Mouse (Mus musculus) forebrain, embryonic 12.5 days (tissue): ENCODE data around the gene Rap2b. TPM values are rescaled to one million over a fixed set of nuclear protein-coding genes. Genes with fewer than 3 reads are reported as not detected.

Experiments
- ATAC-seq: fragments of 200-750 bp; cut with Nextera tagmentation; 2 replicates; pipeline ENCODE4 v1.8.0; 2017; ENCODE audit warnings: moderate TSS enrichment; ENCODE audit not compliant: low FRiP score
- H3K27ac ChIP-seq: fragments of 300-500 bp; sonication (generic); 2 replicates; pipeline ENCODE4 v1.5.1; 2016; ENCODE audit warnings: mild to moderate bottlenecking
- H3K27me3 ChIP-seq: fragments of 300-500 bp; sonication (generic); 2 replicates; pipeline ENCODE4 v1.6.1; 2016; ENCODE audit warnings: mild to moderate bottlenecking
- H3K36me3 ChIP-seq: fragments of 300-500 bp; sonication (generic); replicated peaks from 2 replicates; pipeline ENCODE4 v1.6.1; 2016; ENCODE audit warnings: mild to moderate bottlenecking
- H3K4me1 ChIP-seq: fragments of 300-500 bp; sonication (generic); 2 replicates; pipeline ENCODE4 v1.6.1; 2016
- H3K4me2 ChIP-seq: fragments of 300-500 bp; sonication (generic); 2 replicates; pipeline ENCODE4 v1.6.1; 2016; ENCODE audit warnings: mild to moderate bottlenecking, moderate library complexity
- H3K4me3 ChIP-seq: fragments of 300-500 bp; sonication (generic); replicated peaks from 2 replicates; pipeline ENCODE4 v1.5.1; 2016; ENCODE audit warnings: mild to moderate bottlenecking
- H3K9ac ChIP-seq: fragments of 300-500 bp; sonication (generic); 2 replicates; pipeline ENCODE4 v1.6.1; 2016; ENCODE audit warnings: mild to moderate bottlenecking
- H3K9me3 ChIP-seq: fragments of 300-500 bp; sonication (generic); 2 replicates; pipeline ENCODE4 v1.6.1; 2016
- WGBS: fragments of 180-500 bp; shearing (Covaris S2); methylation state at CpG from one replicate; pipeline ENCODE4 v1.1.7; 2016; 5-methylcytosine and 5-hydroxymethylcytosine counted together
- polyA plus RNA-seq: library from polyadenylated mRNA; unstranded; fragments of >200 nt; fragmentation: Nextera tagmentation; extraction: Ambion mirVana; gene quantifications from 2 replicates; pipeline ENCODE4 v1.2.1, GENCODE M21; 2016

Rap2b gene
- 15.7 and 16.7 TPM in 2 replicates for polyA plus RNA-seq

DNA sequence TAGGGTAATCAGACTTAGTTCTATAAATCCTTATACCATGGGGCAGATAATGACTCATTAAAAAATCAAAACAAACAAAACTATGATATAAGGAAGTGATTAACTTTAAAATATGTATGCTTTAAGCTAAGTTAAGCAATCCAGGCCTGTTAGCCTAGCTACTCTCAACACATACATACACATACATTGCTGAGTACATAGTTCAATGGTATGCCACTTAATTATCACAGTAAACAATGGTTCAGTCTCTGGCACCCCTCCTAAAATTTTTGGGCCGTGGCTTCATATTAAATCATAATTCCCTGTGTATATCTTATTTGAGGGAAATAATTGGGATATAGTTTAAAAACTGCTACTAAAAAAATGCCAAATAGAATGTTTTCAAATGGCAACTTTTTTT lies at the start of gene Rap2b:
Rap2b (plus strand) TSS at position 301 of the 400 bp plus-strand sequence.
- Histone ChIP-seq H3K36me3 (no peaks in the 10 kb centered on the region), H3K9me3 (no peaks in the 10 kb centered on the region), H3K4me2 (peak within 1 kb of the TSS; percentile 85; the same call in 1 of the 2 replicates), H3K9ac (no peak within 1 kb of the TSS), H3K4me3 (no peak within 1 kb of the TSS), H3K27me3 (no peaks in the 10 kb centered on the region), H3K27ac (no peak within 1 kb of the TSS), H3K4me1 (peaks cover 5% of the 10 kb centered on the region)
- 93% methylated on average over 1 of the region's 1 CpGs for WGBS
- ATAC-seq = no peak

DNA sequence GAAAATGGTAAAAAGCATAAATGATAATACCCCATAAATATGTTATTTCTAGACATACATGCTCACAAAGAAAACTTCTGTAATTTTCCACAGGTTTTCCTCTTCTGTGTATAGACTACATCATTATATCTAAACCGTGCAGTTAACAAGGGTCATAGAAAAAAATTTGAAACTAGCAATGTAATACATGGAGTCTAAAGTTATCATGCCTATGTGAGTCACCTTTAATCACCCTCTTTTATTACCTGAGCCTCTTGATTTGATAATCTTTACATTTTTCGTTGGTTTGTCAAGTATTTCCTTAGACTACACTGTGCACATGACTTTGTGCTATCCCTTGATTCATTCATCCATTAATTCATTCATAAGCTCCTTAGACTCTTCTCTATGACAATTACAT lies 46.4 kb upstream of the Rap2b start:
- ATAC-seq = no peak
- Histone ChIP-seq H3K9me3 (no peaks in the 10 kb centered on the region), H3K36me3 (no peaks in the 10 kb centered on the region), H3K27me3 (no peaks in the 10 kb centered on the region), H3K27ac (no peak overlapping the region), H3K9ac (no peak overlapping the region), H3K4me3 (no peak overlapping the region), H3K4me2 (no peak overlapping the region), H3K4me1 (no peaks in the 10 kb centered on the region)
- WGBS = 89% methylated on average over 2 of the region's 2 CpGs

DNA sequence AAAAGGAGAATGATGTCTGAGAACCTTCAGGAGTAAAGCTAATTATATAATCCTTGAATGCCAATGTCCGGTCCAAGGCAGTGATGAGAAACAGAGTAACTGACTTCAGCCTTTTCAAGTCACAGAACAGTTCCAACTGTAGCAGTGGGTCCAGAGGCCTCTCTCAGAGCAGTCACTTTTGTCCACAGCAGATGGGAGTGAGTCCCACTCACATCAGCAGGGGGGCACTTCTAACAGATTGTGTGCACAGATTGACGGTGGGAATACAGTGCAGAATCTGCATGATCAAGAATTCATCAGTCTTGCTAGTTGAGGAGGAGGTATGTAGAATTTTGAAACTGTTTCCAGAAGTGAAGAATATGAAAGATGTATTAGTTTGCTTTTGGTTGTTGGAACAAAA lies 41.4 kb upstream of the Rap2b start:
- Histone ChIP-seq H3K4me3 (no peak overlapping the region), H3K27me3 (no peaks in the 10 kb centered on the region), H3K27ac (no peak overlapping the region), H3K4me1 (no peaks in the 10 kb centered on the region), H3K4me2 (no peak overlapping the region), H3K36me3 (no peaks in the 10 kb centered on the region), H3K9me3 (no peaks in the 10 kb centered on the region), H3K9ac (no peak overlapping the region)
- no peak for ATAC-seq
- WGBS = 76% methylated on average over 2 of the region's 2 CpGs

GRCm38 (mm10) chr3:61321632-61322031 lies 39.8 kb upstream of the Rap2b start:
- no peak overlapping the region for H3K4me3 ChIP-seq
- H3K9me3 ChIP-seq = no peaks in the 10 kb centered on the region
- 88% methylated on average over 6 of the region's 6 CpGs for WGBS
- no peaks in the 10 kb centered on the region for H3K27me3 ChIP-seq
- no peak for ATAC-seq
- H3K4me1 ChIP-seq = no peaks in the 10 kb centered on the region
- no peak overlapping the region for H3K4me2 ChIP-seq
- H3K9ac ChIP-seq = no peak overlapping the region
- no peak overlapping the region for H3K27ac ChIP-seq
- no peaks in the 10 kb centered on the region for H3K36me3 ChIP-seq

- Histone ChIP-seq H3K9ac (no peak overlapping the region), H3K36me3 (no peaks in the 10 kb centered on the region), H3K27ac (no peak overlapping the region), H3K9me3 (no peaks in the 10 kb centered on the region), H3K27me3 (no peaks in the 10 kb centered on the region), H3K4me2 (no peak overlapping the region), H3K4me3 (no peak overlapping the region), H3K4me1 (no peaks in the 10 kb centered on the region)
- 59% methylated on average over 2 of the region's 2 CpGs for WGBS
- ATAC-seq = no peak
Measured at GRCm38 (mm10) chr3:61336205-61336604, 25.2 kb upstream of the Rap2b start.

DNA sequence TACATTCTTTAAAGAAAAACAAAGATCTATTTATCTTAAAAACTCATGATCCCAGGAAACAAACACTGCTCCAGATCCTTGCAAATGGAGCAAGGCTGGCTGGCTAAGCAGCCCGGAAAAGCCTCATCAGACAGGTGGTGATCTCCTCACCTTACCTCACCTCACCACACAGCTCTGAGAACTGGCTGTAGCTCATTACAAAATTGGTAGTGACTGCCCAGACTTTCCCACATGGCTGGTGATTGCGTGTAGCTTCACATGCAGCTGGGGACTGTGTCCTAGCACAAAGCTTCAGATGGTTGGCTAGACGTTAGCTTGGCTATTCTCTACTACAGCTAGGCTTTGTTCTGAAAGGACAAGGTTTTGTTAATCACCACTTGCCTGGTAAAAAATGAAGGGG lies 24.2 kb upstream of the Rap2b start:
- Histone ChIP-seq H3K36me3 (no peaks in the 10 kb centered on the region), H3K4me1 (no peaks in the 10 kb centered on the region), H3K9ac (no peak overlapping the region), H3K9me3 (no peaks in the 10 kb centered on the region), H3K4me2 (no peak overlapping the region), H3K27me3 (no peaks in the 10 kb centered on the region), H3K4me3 (no peak overlapping the region), H3K27ac (no peak overlapping the region)
- WGBS = 83% methylated on average over 3 of the region's 3 CpGs
- ATAC-seq = no peak

- H3K4me3 ChIP-seq = no peak overlapping the region
- 52% methylated on average over 5 of the region's 5 CpGs for WGBS
- no peaks in the 10 kb centered on the region for H3K9me3 ChIP-seq
- no peak overlapping the region for H3K9ac ChIP-seq
- no peak overlapping the region for H3K27ac ChIP-seq
- ATAC-seq = no peak
- no peaks in the 10 kb centered on the region for H3K36me3 ChIP-seq
- H3K4me1 ChIP-seq = no peaks in the 10 kb centered on the region
- H3K4me2 ChIP-seq = no peak overlapping the region
- no peaks in the 10 kb centered on the region for H3K27me3 ChIP-seq
Measured at GRCm38 (mm10) chr3:61340321-61340720, 21.1 kb upstream of the Rap2b start.

DNA sequence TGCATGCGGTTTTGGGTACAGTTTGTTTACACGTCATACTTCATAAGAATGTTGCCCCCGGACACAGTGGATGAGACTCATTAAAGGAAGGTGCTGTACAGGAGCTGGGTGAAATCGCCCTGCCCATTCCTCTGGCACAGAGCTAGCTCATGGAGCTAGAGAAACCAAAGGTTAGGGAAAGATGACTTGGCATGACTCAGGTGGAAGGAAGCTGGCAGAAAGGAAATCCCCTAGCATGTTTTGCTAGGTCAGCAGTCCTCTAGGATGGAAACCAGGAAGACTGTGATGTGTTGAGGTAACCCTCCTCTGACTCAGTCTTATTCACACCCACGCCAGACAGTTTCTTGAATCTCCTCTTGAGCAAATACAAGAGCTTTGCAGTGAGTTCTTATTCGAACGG lies 17.4 kb upstream of the Rap2b start:
- H3K9me3 ChIP-seq = no peaks in the 10 kb centered on the region
- no peaks in the 10 kb centered on the region for H3K4me1 ChIP-seq
- no peaks in the 10 kb centered on the region for H3K27me3 ChIP-seq
- H3K4me2 ChIP-seq = no peak overlapping the region
- no peak overlapping the region for H3K27ac ChIP-seq
- no peak overlapping the region for H3K9ac ChIP-seq
- H3K4me3 ChIP-seq = no peak overlapping the region
- 87% methylated on average over 7 of the region's 7 CpGs for WGBS
- no peaks in the 10 kb centered on the region for H3K36me3 ChIP-seq
- ATAC-seq = no peak

GRCm38 (mm10) chr3:61345636-61346035 lies 15.8 kb upstream of the Rap2b start:
- 68% methylated on average over 1 of the region's 1 CpGs for WGBS
- Histone ChIP-seq H3K36me3 (no peaks in the 10 kb centered on the region), H3K4me3 (no peak overlapping the region), H3K27me3 (no peaks in the 10 kb centered on the region), H3K9ac (no peak overlapping the region), H3K4me1 (no peaks in the 10 kb centered on the region), H3K27ac (no peak overlapping the region), H3K9me3 (no peaks in the 10 kb centered on the region), H3K4me2 (no peak overlapping the region)
- no peak for ATAC-seq

- H3K4me1 ChIP-seq = no peaks in the 10 kb centered on the region
- no peaks in the 10 kb centered on the region for H3K27me3 ChIP-seq
- no peak overlapping the region for H3K9ac ChIP-seq
- no peaks in the 10 kb centered on the region for H3K9me3 ChIP-seq
- H3K27ac ChIP-seq = no peak overlapping the region
- no peak overlapping the region for H3K4me2 ChIP-seq
- H3K36me3 ChIP-seq = no peaks in the 10 kb centered on the region
- WGBS = 79% methylated on average over 4 of the region's 4 CpGs
- no peak overlapping the region for H3K4me3 ChIP-seq
- ATAC-seq = no peak
Measured at GRCm38 (mm10) chr3:61348036-61348614, 13.3 kb upstream of the Rap2b start.

DNA sequence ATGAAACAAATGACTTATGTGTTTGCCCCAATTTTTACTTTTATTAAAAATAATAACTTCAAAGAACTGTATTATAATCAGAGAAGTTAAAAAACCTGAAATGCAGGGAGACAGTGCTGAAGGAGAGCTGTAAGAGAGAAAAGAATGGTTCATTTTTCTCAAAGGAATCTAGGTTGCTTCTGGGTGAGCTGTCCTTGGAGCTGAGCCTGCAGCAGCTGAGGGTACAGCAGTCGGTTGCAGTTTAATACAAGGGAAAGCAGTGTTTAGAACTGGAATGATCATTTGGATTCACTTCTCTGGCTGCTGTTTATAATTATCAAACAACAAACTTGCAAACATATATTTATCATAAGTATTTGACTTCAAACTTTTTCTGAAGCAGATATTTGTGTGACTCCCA lies 12.0 kb upstream of the Rap2b start:
- no peak overlapping the region for H3K27ac ChIP-seq
- 86% methylated on average over 1 of the region's 1 CpGs for WGBS
- H3K4me3 ChIP-seq = no peak overlapping the region
- ATAC-seq = no peak
- H3K4me2 ChIP-seq = no peak overlapping the region
- H3K27me3 ChIP-seq = no peaks in the 10 kb centered on the region
- H3K4me1 ChIP-seq = no peaks in the 10 kb centered on the region
- H3K9ac ChIP-seq = no peak overlapping the region
- no peaks in the 10 kb centered on the region for H3K36me3 ChIP-seq
- H3K9me3 ChIP-seq = no peaks in the 10 kb centered on the region

GRCm38 (mm10) chr3:61355464-61355863 lies 6.0 kb upstream of the Rap2b start:
- H3K27me3 ChIP-seq = no peaks in the 10 kb centered on the region
- no peak overlapping the region for H3K9ac ChIP-seq
- H3K4me1 ChIP-seq = no peaks in the 10 kb centered on the region
- H3K9me3 ChIP-seq = no peaks in the 10 kb centered on the region
- ATAC-seq = no peak
- no peak overlapping the region for H3K27ac ChIP-seq
- WGBS = 34% methylated on average over 1 of the region's 1 CpGs
- H3K4me3 ChIP-seq = no peak overlapping the region
- H3K4me2 ChIP-seq = no peak overlapping the region
- H3K36me3 ChIP-seq = no peaks in the 10 kb centered on the region

DNA sequence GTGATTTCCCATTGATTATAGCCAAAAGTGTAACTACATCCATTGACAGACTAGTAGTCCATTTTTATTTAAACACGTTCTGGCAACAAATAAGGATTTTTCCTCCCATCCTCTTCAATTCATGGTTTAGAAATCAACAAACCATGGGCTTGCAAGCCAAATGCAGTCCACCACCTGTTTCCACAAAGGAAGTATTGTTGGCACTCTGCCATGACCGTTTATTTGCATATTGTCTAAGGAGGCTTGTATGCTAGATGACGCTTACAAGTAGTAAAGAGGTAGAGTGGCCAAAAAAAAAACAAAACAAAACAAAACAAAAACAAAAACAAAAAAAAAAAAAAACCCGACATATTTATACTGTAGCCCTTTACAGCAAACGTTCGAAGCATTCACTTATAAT lies 3.3 kb upstream of the Rap2b start:
- H3K4me3 ChIP-seq = no peak overlapping the region
- H3K4me1 ChIP-seq = no peaks in the 10 kb centered on the region
- no peak overlapping the region for H3K27ac ChIP-seq
- H3K9ac ChIP-seq = no peak overlapping the region
- H3K4me2 ChIP-seq = no peak overlapping the region
- no peaks in the 10 kb centered on the region for H3K36me3 ChIP-seq
- no peak for ATAC-seq
- WGBS = 58% methylated on average over 6 of the region's 6 CpGs
- no peaks in the 10 kb centered on the region for H3K9me3 ChIP-seq
- H3K27me3 ChIP-seq = no peaks in the 10 kb centered on the region
